Mouse (Mus musculus) neural tube, embryonic 15.5 days (tissue): ENCODE measurements around the gene Nprl3. TPM values are rescaled to one million over a fixed set of nuclear protein-coding genes. Genes with fewer than 3 reads are reported as not detected.

Experiments
- ATAC-seq: fragments of 200-750 bp; cut with Nextera tagmentation; 2 replicates; pipeline ENCODE4 v1.8.0; 2017; ENCODE audit warnings: mild to moderate bottlenecking, moderate TSS enrichment, moderate library complexity; ENCODE audit not compliant: low FRiP score
- H3K27ac ChIP-seq: fragments of 300-500 bp; sonication (generic); replicated peaks from 2 replicates; pipeline ENCODE4 v1.5.1; 2015; ENCODE audit warnings: mild to moderate bottlenecking, inconsistent platforms
- H3K27me3 ChIP-seq: fragments of 300-500 bp; sonication (generic); replicated peaks from 2 replicates; pipeline ENCODE4 v1.6.1; 2015; ENCODE audit warnings: inconsistent platforms
- H3K36me3 ChIP-seq: fragments of 300-500 bp; sonication (generic); 2 replicates; pipeline ENCODE4 v1.6.1; 2015; ENCODE audit warnings: inconsistent platforms
- H3K4me1 ChIP-seq: fragments of 300-500 bp; sonication (generic); 2 replicates; pipeline ENCODE4 v1.6.1; 2015; ENCODE audit warnings: inconsistent platforms
- H3K4me2 ChIP-seq: fragments of 300-500 bp; sonication (generic); 2 replicates; pipeline ENCODE4 v1.6.1; 2015; ENCODE audit warnings: inconsistent platforms, mild to moderate bottlenecking, moderate library complexity
- H3K4me3 ChIP-seq: fragments of 300-500 bp; sonication (generic); replicated peaks from 2 replicates; pipeline ENCODE4 v1.5.1; 2015; ENCODE audit warnings: mild to moderate bottlenecking, inconsistent platforms
- H3K9ac ChIP-seq: fragments of 300-500 bp; sonication (generic); replicated peaks from 2 replicates; pipeline ENCODE4 v1.6.1; 2015; ENCODE audit warnings: mild to moderate bottlenecking, inconsistent platforms
- H3K9me3 ChIP-seq: fragments of 300-500 bp; sonication (generic); replicated peaks from 2 replicates; pipeline ENCODE4 v1.6.1; 2016; ENCODE audit warnings: inconsistent platforms
- WGBS: fragments of 180-500 bp; shearing (Covaris S2); methylation state at CpG from one replicate; pipeline ENCODE4 v1.1.7; 2015; ENCODE audit warnings: mixed read lengths; 5-methylcytosine and 5-hydroxymethylcytosine counted together
- polyA plus RNA-seq: library from polyadenylated mRNA; unstranded; fragments of >200 nt; fragmentation: Nextera tagmentation; extraction: Ambion mirVana; gene quantifications from 2 replicates; pipeline ENCODE4 v1.2.1, GENCODE M21; 2015

Gene Nprl3
- polyA plus RNA-seq, 1 experiment from 2014 or later: 38.8 TPM

- WGBS: 73% methylated on average over 10 of the region's 10 CpGs
- no peak within 1 kb of the TSS for H3K9ac ChIP-seq
- ATAC-seq: no peak
- no peak within 1 kb of the TSS for H3K27ac ChIP-seq
- H3K9me3 ChIP-seq: no peaks in the 10 kb centered on the region
- H3K36me3 ChIP-seq: no peaks in the 10 kb centered on the region
- H3K27me3 ChIP-seq: 0 out of 2 replicates have a peak, but pooled peaks cover 2% of the 10 kb centered on the region
- no peak within 1 kb of the TSS for H3K4me2 ChIP-seq
- H3K4me3 ChIP-seq: no peak within 1 kb of the TSS
- peaks cover 5% of the 10 kb centered on the region for H3K4me1 ChIP-seq
Observed at GRCm38 (mm10) chr11:32200075-32200601, 67.4 kb downstream of the Nprl3 start, which contains the start of gene Il9r. Gene Il9r, minus strand, starts transcription at chr11:32200279.

- Histone ChIP-seq H3K9me3 (no peaks in the 10 kb centered on the region), H3K36me3 (no peaks in the 10 kb centered on the region), H3K27me3 (0 out of 2 replicates have a peak, but pooled peaks cover 2% of the 10 kb centered on the region), H3K27ac (no peak overlapping the region), H3K4me3 (no peak overlapping the region), H3K4me1 (no peaks in the 10 kb centered on the region), H3K9ac (no peak overlapping the region), H3K4me2 (no peak overlapping the region)
- ATAC-seq: no peak
- 53% methylated on average over 6 of the region's 6 CpGs for WGBS
Observed at GRCm38 (mm10) chr11:32199230-32199629, 68.3 kb downstream of the Nprl3 start.

GRCm38 (mm10) chr11:32198256-32198955 lies 69.1 kb downstream of the Nprl3 start:
- H3K4me1 ChIP-seq: no peaks in the 10 kb centered on the region
- H3K36me3 ChIP-seq: no peaks in the 10 kb centered on the region
- H3K9ac ChIP-seq: no peak overlapping the region
- ATAC-seq: no peak
- 75% methylated on average over 14 of the region's 14 CpGs for WGBS
- no peaks in the 10 kb centered on the region for H3K27me3 ChIP-seq
- H3K9me3 ChIP-seq: no peaks in the 10 kb centered on the region
- no peak overlapping the region for H3K4me2 ChIP-seq
- H3K4me3 ChIP-seq: no peak overlapping the region
- no peak overlapping the region for H3K27ac ChIP-seq

DNA sequence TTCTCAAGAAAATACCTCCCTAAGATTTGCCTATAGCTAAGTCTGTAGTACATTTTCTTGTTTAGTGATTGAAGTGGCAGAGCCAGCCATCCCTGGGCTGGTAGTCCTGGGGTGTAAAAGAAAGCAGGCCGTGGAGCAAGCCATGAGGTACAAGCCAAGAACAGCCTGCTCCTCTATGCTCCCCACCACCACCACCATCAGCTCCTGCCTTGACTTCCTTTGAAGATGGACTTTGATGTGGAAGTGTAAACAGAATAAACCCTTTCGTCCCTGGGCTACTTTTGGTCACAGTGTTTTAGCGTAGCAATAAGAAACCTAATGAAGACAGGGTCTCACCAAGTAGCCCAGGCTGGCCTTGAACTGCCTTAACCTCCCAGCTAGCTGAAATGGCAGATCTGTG lies 69.7 kb downstream of the Nprl3 start:
- no peak overlapping the region for H3K4me2 ChIP-seq
- H3K36me3 ChIP-seq: no peaks in the 10 kb centered on the region
- H3K27ac ChIP-seq: no peak overlapping the region
- WGBS: 48% methylated on average over 3 of the region's 3 CpGs
- no peaks in the 10 kb centered on the region for H3K27me3 ChIP-seq
- H3K9ac ChIP-seq: no peak overlapping the region
- no peak overlapping the region for H3K4me3 ChIP-seq
- no peaks in the 10 kb centered on the region for H3K4me1 ChIP-seq
- no peak for ATAC-seq
- no peaks in the 10 kb centered on the region for H3K9me3 ChIP-seq

- no peaks in the 10 kb centered on the region for H3K9me3 ChIP-seq
- H3K27ac ChIP-seq: no peak overlapping the region
- no peaks in the 10 kb centered on the region for H3K27me3 ChIP-seq
- no peak overlapping the region for H3K4me2 ChIP-seq
- WGBS: 71% methylated on average over 6 of the region's 6 CpGs
- no peak overlapping the region for H3K9ac ChIP-seq
- H3K4me1 ChIP-seq: no peaks in the 10 kb centered on the region
- H3K4me3 ChIP-seq: no peak overlapping the region
- H3K36me3 ChIP-seq: no peaks in the 10 kb centered on the region
- ATAC-seq: no peak
Observed at GRCm38 (mm10) chr11:32196727-32197126, 70.8 kb downstream of the Nprl3 start.

DNA sequence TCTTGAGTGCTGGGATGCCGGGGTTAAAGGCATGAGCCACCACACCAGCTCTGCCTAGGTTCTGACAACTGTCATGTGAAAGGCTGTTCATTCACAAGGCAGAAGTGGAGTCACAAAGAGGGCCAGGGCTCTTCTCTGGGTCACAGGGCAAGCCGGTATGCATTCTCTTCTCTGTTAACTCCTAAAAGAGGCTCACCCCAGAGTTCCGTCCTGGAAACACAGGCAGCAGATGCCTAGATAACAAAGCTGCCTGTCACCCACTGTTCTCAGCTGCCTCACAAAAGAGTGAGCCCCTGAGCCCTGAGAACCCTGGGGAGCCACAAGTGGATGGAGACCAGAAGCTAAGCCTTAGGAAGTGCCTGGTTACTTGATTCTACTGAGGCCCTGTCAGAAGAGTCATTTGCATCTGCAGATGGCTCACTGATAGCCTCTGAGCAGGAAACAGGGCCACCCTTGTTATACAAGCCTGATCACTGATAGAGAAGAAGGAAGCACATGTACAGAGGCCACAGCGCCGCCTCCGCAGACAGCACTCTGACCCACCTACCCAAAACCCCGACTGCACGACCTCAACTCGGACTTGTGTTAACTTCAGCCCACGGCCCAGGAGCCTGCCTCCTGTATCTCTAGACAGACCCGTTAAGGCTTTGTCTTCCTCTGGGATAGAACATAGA lies 71.5 kb downstream of the Nprl3 start:
- no peak overlapping the region for H3K9ac ChIP-seq
- H3K36me3 ChIP-seq: no peaks in the 10 kb centered on the region
- no peaks in the 10 kb centered on the region for H3K27me3 ChIP-seq
- ATAC-seq: no peak
- no peaks in the 10 kb centered on the region for H3K4me1 ChIP-seq
- 36% methylated on average over 11 of the region's 11 CpGs for WGBS
- H3K4me3 ChIP-seq: no peak overlapping the region
- no peak overlapping the region for H3K4me2 ChIP-seq
- H3K27ac ChIP-seq: no peak overlapping the region
- no peaks in the 10 kb centered on the region for H3K9me3 ChIP-seq

DNA sequence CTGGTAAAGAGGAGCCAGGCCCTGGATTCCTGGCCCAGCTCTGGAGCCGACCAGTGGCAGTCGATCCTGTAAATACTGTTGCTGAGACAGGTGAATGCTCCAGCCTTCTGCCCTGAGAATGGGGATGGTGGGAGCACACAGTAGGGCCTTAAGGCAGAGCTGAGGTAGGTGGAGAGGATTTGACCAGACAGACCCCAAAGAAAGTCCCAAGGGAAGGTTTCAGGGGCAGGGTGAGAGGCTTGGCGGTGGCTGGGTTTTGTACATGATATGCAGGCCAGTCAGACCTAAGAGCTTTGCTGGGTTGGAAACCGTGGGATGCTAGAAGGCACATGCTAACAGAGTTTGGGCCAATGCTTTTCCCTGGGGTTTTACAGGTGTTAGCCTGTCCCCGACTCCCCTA lies 72.9 kb downstream of the Nprl3 start:
- Histone ChIP-seq H3K27me3 (no peaks in the 10 kb centered on the region), H3K4me1 (no peaks in the 10 kb centered on the region), H3K9ac (no peak overlapping the region), H3K27ac (no peak overlapping the region), H3K36me3 (no peaks in the 10 kb centered on the region), H3K9me3 (no peaks in the 10 kb centered on the region), H3K4me3 (no peak overlapping the region), H3K4me2 (no peak overlapping the region)
- WGBS: 92% methylated on average over 5 of the region's 5 CpGs
- no peak for ATAC-seq

GRCm38 (mm10) chr11:32194086-32194485 lies 73.4 kb downstream of the Nprl3 start:
- Histone ChIP-seq H3K9ac (no peak overlapping the region), H3K4me3 (no peak overlapping the region), H3K36me3 (no peaks in the 10 kb centered on the region), H3K4me2 (no peak overlapping the region), H3K9me3 (no peaks in the 10 kb centered on the region), H3K4me1 (no peaks in the 10 kb centered on the region), H3K27ac (no peak overlapping the region), H3K27me3 (no peaks in the 10 kb centered on the region)
- ATAC-seq: no peak
- WGBS: 83% methylated on average over 10 of the region's 10 CpGs

- Histone ChIP-seq H3K27me3 (no peaks in the 10 kb centered on the region), H3K9ac (no peak overlapping the region), H3K36me3 (no peaks in the 10 kb centered on the region), H3K9me3 (no peaks in the 10 kb centered on the region), H3K27ac (no peak overlapping the region), H3K4me2 (no peak overlapping the region), H3K4me3 (no peak overlapping the region), H3K4me1 (no peaks in the 10 kb centered on the region)
- no peak for ATAC-seq
- WGBS: 87% methylated on average over 10 of the region's 10 CpGs
Observed at GRCm38 (mm10) chr11:32193156-32193555, 74.4 kb downstream of the Nprl3 start.

- H3K9ac ChIP-seq: no peak overlapping the region
- H3K4me1 ChIP-seq: no peaks in the 10 kb centered on the region
- ATAC-seq: no peak
- no peaks in the 10 kb centered on the region for H3K9me3 ChIP-seq
- no peaks in the 10 kb centered on the region for H3K27me3 ChIP-seq
- H3K27ac ChIP-seq: no peak overlapping the region
- H3K36me3 ChIP-seq: no peaks in the 10 kb centered on the region
- no peak overlapping the region for H3K4me2 ChIP-seq
- 80% methylated on average over 13 of the region's 13 CpGs for WGBS
- no peak overlapping the region for H3K4me3 ChIP-seq
Observed at GRCm38 (mm10) chr11:32190603-32191110, 76.8 kb downstream of the Nprl3 start.

DNA sequence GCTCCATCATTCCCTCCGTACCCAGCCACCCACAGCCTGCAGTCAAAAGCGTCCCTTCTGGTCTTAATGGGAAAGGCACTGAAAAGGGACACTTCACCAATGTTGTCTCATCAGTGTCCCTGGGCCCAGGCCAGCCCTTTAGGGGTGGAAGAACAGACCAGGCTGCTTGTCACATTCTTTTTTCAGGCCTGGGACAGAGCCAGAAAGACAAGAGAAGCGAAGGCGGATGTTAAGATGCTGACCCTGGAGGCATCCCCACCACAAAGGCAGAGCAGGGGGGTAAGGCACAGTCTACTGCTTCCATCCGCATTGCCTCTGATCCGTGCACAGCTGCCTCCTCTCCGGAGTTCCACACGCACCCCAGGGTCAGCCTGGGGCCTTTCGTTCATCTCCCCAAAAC lies 77.4 kb downstream of the Nprl3 start:
- H3K4me1 ChIP-seq: no peaks in the 10 kb centered on the region

GRCm38 (mm10) chr11:32189434-32189833 lies 78.1 kb downstream of the Nprl3 start:
- Histone ChIP-seq H3K9me3 (no peaks in the 10 kb centered on the region), H3K9ac (no peak overlapping the region), H3K36me3 (no peaks in the 10 kb centered on the region), H3K4me3 (no peak overlapping the region), H3K27me3 (no peaks in the 10 kb centered on the region), H3K27ac (no peak overlapping the region), H3K4me2 (no peak overlapping the region), H3K4me1 (no peaks in the 10 kb centered on the region)
- 74% methylated on average over 5 of the region's 5 CpGs for WGBS
- no peak for ATAC-seq

More for the DNA sequence above, 77.4 kb downstream of the Nprl3 start:
- WGBS: 70% methylated on average over 9 of the region's 9 CpGs
- Histone ChIP-seq H3K9ac (no peak overlapping the region), H3K9me3 (no peaks in the 10 kb centered on the region), H3K4me2 (no peak overlapping the region), H3K27me3 (no peaks in the 10 kb centered on the region), H3K36me3 (no peaks in the 10 kb centered on the region), H3K27ac (no peak overlapping the region), H3K4me3 (no peak overlapping the region)
- ATAC-seq: no peak
